Mouse (Mus musculus): ENCODE measurements around the gene AL607142.1.
A peak's percentile ranks its signal among the peaks of the same experiment; 100 is the strongest.

The AL607142.1 gene

GRCm38 (mm10) chr4:120064696-120065095, at the start of gene AL607142.1:
TSS of gene AL607142.1 (plus strand) at chr4:120064996.
- DNase-seq (ENCODE audit: low spot score in 2 of 2), result no peak

GRCm38 (mm10) chr4:120018426-120018825, 46.4 kb upstream of the AL607142.1 start:
- DNase-seq (ENCODE audit: low spot score in 2 of 2), result no peak

GRCm38 (mm10) chr4:120022392-120022791, 42.4 kb upstream of the AL607142.1 start:
- DNase-seq (ENCODE audit: low spot score in 2 of 2), result no peak

GRCm38 (mm10) chr4:120023221-120023840, 41.5 kb upstream of the AL607142.1 start:
- no peak for DNase-seq (ENCODE audit: low spot score in 2 of 2)

GRCm38 (mm10) chr4:120024071-120024470, 40.7 kb upstream of the AL607142.1 start:
- DNase-seq (ENCODE audit: low spot score in 2 of 2), result peak; percentile 65 to 73

GRCm38 (mm10) chr4:120027671-120028070, 37.1 kb upstream of the AL607142.1 start:
- DNase-seq (ENCODE audit: low spot score in 2 of 2), result no peak

- no peak for DNase-seq (ENCODE audit: low spot score in 2 of 2)
Observed at GRCm38 (mm10) chr4:120029937-120030336, 34.9 kb upstream of the AL607142.1 start.

GRCm38 (mm10) chr4:120032320-120032983, 32.3 kb upstream of the AL607142.1 start:
- DNase-seq (ENCODE audit: low spot score in 2 of 2), result peak in 1 of 2 experiments; percentile 43

- DNase-seq (ENCODE audit: low spot score in 2 of 2), result peak; percentile 49 to 52
Observed at GRCm38 (mm10) chr4:120032984-120033355, 31.8 kb upstream of the AL607142.1 start.

- no peak for DNase-seq (ENCODE audit: low spot score in 2 of 2)
Observed at GRCm38 (mm10) chr4:120036294-120036693, 28.5 kb upstream of the AL607142.1 start.

- DNase-seq (ENCODE audit: low spot score in 2 of 2), result no peak
Observed at GRCm38 (mm10) chr4:120037007-120037406, 27.8 kb upstream of the AL607142.1 start.

- DNase-seq (ENCODE audit: low spot score in 2 of 2), result no peak
Observed at GRCm38 (mm10) chr4:120041520-120041919, 23.3 kb upstream of the AL607142.1 start.

GRCm38 (mm10) chr4:120042480-120042879, 22.3 kb upstream of the AL607142.1 start:
- DNase-seq (ENCODE audit: low spot score in 2 of 2), result no peak

- no peak for DNase-seq (ENCODE audit: low spot score in 2 of 2)
Observed at GRCm38 (mm10) chr4:120044612-120045011, 20.2 kb upstream of the AL607142.1 start.

- DNase-seq (ENCODE audit: low spot score in 2 of 2), result peak; percentile 68 to 74
Observed at GRCm38 (mm10) chr4:120045131-120045537, 19.7 kb upstream of the AL607142.1 start.

GRCm38 (mm10) chr4:120045871-120046270, 18.9 kb upstream of the AL607142.1 start:
- DNase-seq (ENCODE audit: low spot score in 2 of 2), result no peak

- no peak for DNase-seq (ENCODE audit: low spot score in 2 of 2)
Observed at GRCm38 (mm10) chr4:120047060-120047459, 17.7 kb upstream of the AL607142.1 start.

GRCm38 (mm10) chr4:120048274-120048673, 16.5 kb upstream of the AL607142.1 start:
- DNase-seq (ENCODE audit: low spot score in 2 of 2), result no peak

GRCm38 (mm10) chr4:120049857-120050256, 14.9 kb upstream of the AL607142.1 start:
- no peak for DNase-seq (ENCODE audit: low spot score in 2 of 2)

GRCm38 (mm10) chr4:120052481-120052880, 12.3 kb upstream of the AL607142.1 start:
- no peak for DNase-seq (ENCODE audit: low spot score in 2 of 2)

- DNase-seq (ENCODE audit: low spot score in 2 of 2), result no peak
Observed at GRCm38 (mm10) chr4:120053026-120054005, 11.5 kb upstream of the AL607142.1 start.

- DNase-seq (ENCODE audit: low spot score in 2 of 2), result no peak
Observed at GRCm38 (mm10) chr4:120054145-120054544, 10.7 kb upstream of the AL607142.1 start.

All from frontal cortex, postnatal 14 days (tissue).